Mouse (Mus musculus) embryonic facial prominence, embryonic 15.5 days (tissue): ENCODE data around the gene 2310009B15Rik. TPM values are rescaled to one million over a fixed set of nuclear protein-coding genes. Genes with fewer than 3 reads are reported as not detected.

ENCODE experiments used
- ATAC-seq: fragments of 200-750 bp; cut with Nextera tagmentation; 2 replicates; pipeline ENCODE4 v1.8.0; 2017; ENCODE audit warnings: low read depth, moderate TSS enrichment; ENCODE audit not compliant: insufficient number of reproducible peaks, low FRiP score, low TSS enrichment
- H3K27ac ChIP-seq: fragments of 300-500 bp; sonication (generic); replicated peaks from 2 replicates; pipeline ENCODE4 v1.5.1; 2015; ENCODE audit warnings: mild to moderate bottlenecking, inconsistent platforms
- H3K27me3 ChIP-seq: fragments of 300-500 bp; sonication (generic); 2 replicates; pipeline ENCODE4 v1.6.1; 2015; ENCODE audit warnings: inconsistent platforms
- H3K36me3 ChIP-seq: fragments of 300-500 bp; sonication (generic); 2 replicates; pipeline ENCODE4 v1.6.1; 2015; ENCODE audit warnings: mild to moderate bottlenecking, inconsistent platforms
- H3K4me1 ChIP-seq: fragments of 300-500 bp; sonication (generic); 2 replicates; pipeline ENCODE4 v1.6.1; 2015; ENCODE audit warnings: inconsistent platforms
- H3K4me2 ChIP-seq: fragments of 300-500 bp; sonication (generic); replicated peaks from 2 replicates; pipeline ENCODE4 v1.6.1; 2015; ENCODE audit warnings: mild to moderate bottlenecking, inconsistent platforms
- H3K4me3 ChIP-seq: fragments of 300-500 bp; sonication (generic); replicated peaks from 2 replicates; pipeline ENCODE4 v1.5.1; 2015; ENCODE audit warnings: mild to moderate bottlenecking, inconsistent platforms
- H3K9ac ChIP-seq: fragments of 300-500 bp; sonication (generic); 2 replicates; pipeline ENCODE4 v1.6.1; 2015; ENCODE audit warnings: inconsistent platforms
- H3K9me3 ChIP-seq: fragments of 300-500 bp; sonication (generic); replicated peaks from 2 replicates; pipeline ENCODE4 v1.6.1; 2016; ENCODE audit warnings: inconsistent platforms
- WGBS: fragments of 180-500 bp; shearing (Covaris S2); methylation state at CpG from one replicate; pipeline ENCODE4 v1.1.7; 2015; 5-methylcytosine and 5-hydroxymethylcytosine counted together
- polyA plus RNA-seq: library from polyadenylated mRNA; unstranded; fragments of >200 nt; fragmentation: Nextera tagmentation; extraction: Ambion mirVana; gene quantifications from 2 replicates; pipeline ENCODE4 v1.2.1, GENCODE M21; 2015

2310009B15Rik gene
- polyA plus RNA-seq, 1 experiment from 2014 or later, result 32.8 TPM

DNA sequence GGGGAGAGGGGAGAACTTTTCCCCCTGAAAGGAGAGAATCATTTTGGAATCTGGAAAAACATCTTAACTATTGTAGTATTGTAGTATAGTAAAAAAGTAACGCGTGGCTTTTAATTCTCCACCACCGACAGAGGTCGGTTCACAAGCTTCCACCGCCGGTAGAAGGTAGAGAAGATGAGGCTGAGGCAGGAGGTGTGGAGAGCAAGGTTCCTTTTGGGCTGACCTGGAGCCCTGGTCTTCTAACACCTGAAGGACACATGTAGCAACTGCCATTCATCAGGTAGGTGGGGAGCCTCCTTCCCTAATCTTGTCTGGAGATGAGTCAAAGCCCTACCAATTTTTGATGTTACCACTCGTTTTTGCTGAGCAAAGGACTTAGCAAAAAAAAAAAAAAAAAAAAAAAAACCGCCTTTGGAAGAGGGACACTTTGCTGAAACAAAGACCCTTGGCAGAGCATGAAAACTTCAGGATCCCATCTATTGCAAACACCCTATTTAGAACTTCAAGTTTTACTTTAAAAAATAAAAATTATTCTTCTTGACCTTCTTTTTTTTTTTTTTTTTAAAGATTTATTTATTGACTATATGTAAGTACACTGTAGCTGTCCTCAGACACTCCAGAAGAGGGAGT lies 7.0 kb downstream of the 2310009B15Rik start:
- WGBS, result 9% methylated on average over 8 of the region's 8 CpGs
- H3K9me3 ChIP-seq, result no peaks in the 10 kb centered on the region
- no peak overlapping the region for H3K4me2 ChIP-seq
- no peaks in the 10 kb centered on the region for H3K36me3 ChIP-seq
- ATAC-seq, result no peak
- peaks cover 21% of the 10 kb centered on the region for H3K4me1 ChIP-seq
- H3K27ac ChIP-seq, result no peak overlapping the region
- no peak overlapping the region for H3K9ac ChIP-seq
- no peak overlapping the region for H3K4me3 ChIP-seq
- H3K27me3 ChIP-seq, result peaks cover 55% of the 10 kb centered on the region

DNA sequence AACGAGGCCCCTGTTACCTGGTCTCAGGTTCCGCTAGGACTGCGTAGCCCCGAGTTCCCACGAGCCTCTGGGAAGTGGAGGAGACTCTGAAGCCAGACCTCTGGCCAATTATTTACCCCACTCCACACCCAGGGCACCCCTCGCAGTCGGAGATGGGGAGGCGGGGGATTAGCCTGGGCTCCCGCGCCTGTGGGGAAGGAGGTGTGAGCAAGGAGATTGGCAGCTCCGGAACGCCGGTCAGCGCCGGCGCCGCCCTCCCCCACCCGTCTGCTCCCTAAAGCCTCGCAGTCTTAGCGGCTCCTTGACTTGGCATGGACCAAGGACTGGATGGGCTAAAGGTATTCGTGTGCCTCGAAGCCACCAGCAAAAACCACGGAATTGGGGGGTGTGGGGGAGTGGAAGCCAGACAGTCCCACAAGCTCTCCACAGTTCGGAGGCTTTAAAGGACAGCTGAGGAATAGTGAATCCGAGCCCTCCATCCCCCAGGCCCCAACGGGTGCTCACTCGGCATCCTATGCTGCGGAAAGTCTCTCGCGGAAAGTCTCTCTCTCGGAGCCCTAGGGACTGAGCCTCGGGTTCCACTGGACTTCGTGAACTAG lies 8.0 kb downstream of the 2310009B15Rik start, which contains the start of gene Lhx9:
Gene Lhx9, minus strand, starts transcription at position 67 of the 599 bp plus-strand sequence.
- no peaks in the 10 kb centered on the region for H3K9me3 ChIP-seq
- H3K4me2 ChIP-seq, result peak within 1 kb of the TSS; percentile 51
- H3K27me3 ChIP-seq, result peaks cover 65% of the 10 kb centered on the region
- peaks cover 27% of the 10 kb centered on the region for H3K4me1 ChIP-seq
- H3K9ac ChIP-seq, result no peak within 1 kb of the TSS
- under 1% methylated on average over 33 of the region's 33 CpGs for WGBS
- H3K27ac ChIP-seq, result no peak within 1 kb of the TSS
- no peaks in the 10 kb centered on the region for H3K36me3 ChIP-seq
- H3K4me3 ChIP-seq, result peak within 1 kb of the TSS; percentile 32
- ATAC-seq, result peak; percentile 52

DNA sequence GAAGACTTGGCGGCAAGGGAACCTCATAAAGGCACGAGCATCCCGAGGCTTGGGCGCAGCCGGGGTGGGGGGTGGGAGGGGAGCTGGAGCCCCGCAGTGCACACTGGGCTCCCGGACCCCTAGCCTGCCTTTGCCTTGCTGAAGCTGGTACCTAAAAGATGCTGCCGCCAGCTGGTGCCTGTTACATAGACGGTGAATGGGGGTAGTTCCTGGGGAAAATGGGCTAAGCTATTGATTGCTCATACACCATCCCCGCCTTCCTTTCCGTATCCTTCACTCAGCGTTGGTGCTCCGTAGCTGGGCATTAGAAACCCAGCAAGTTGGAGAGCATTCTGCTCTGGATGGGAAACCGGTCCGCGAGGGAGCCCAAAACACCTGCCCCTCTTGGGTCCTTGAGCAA lies 8.6 kb downstream of the 2310009B15Rik start:
- Histone ChIP-seq H3K27ac (no peak overlapping the region), H3K4me1 (peaks cover 33% of the 10 kb centered on the region), H3K36me3 (no peaks in the 10 kb centered on the region), H3K9me3 (no peaks in the 10 kb centered on the region), H3K4me2 (peak overlapping the region; percentile 51), H3K4me3 (peak overlapping the region; percentile 32), H3K9ac (no peak overlapping the region), H3K27me3 (peaks cover 71% of the 10 kb centered on the region)
- WGBS, result under 1% methylated on average over 16 of the region's 16 CpGs
- ATAC-seq, result no peak

DNA sequence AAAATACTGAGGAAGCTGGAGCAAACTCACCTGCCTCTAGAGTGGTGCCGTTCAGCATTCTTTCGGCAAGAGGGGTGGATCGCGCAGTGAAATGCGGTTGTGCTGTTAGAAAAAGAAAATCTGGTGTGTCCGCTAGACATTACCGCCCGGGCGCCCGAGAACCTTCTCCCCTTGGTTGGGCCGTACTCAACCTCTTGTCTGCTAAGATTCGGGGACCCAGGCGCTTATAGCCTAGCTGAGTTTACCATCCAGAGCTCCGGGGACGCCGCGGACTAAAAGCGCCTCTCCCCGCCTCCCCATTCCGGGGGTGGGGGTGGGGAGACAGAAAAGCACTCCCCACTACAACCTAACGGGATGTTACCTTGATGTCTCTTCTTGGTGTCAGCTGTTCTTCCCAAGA lies 9.5 kb downstream of the 2310009B15Rik start:
- H3K27me3 ChIP-seq, result peaks cover 73% of the 10 kb centered on the region
- H3K9ac ChIP-seq, result no peak overlapping the region
- no peak for ATAC-seq
- under 1% methylated on average over 21 of the region's 21 CpGs for WGBS
- no peak overlapping the region; the same call in 1 of the 2 replicates for H3K4me3 ChIP-seq
- peak overlapping the region; percentile 29 for H3K4me2 ChIP-seq
- H3K27ac ChIP-seq, result no peak overlapping the region
- no peaks in the 10 kb centered on the region for H3K9me3 ChIP-seq
- peaks cover 38% of the 10 kb centered on the region for H3K4me1 ChIP-seq
- no peaks in the 10 kb centered on the region for H3K36me3 ChIP-seq

DNA sequence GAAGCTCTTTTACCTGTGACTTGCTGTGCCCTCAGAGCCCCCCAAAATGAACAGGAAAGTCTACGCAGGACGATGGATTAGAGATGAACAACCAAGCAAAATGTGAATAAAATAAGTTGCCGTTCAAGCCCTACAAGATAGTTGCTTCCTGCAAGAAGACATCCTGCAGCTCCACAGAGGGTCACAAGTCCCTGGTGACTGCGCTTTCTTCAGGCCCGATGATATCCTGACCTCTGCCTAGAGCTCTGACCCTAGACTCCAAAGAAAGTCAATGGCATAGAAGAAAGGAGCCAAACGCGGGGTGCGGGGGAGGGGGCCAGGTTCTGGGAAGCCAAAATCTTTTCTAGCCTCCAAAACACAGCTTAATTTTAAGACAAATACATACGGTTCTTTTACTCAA lies 10.1 kb downstream of the 2310009B15Rik start:
- Histone ChIP-seq H3K9me3 (no peaks in the 10 kb centered on the region), H3K4me2 (no peak overlapping the region), H3K36me3 (no peaks in the 10 kb centered on the region), H3K4me3 (no peak overlapping the region), H3K4me1 (peaks cover 42% of the 10 kb centered on the region), H3K27ac (no peak overlapping the region), H3K9ac (no peak overlapping the region), H3K27me3 (peaks cover 75% of the 10 kb centered on the region)
- ATAC-seq, result no peak
- 7% methylated on average over 9 of the region's 9 CpGs for WGBS

DNA sequence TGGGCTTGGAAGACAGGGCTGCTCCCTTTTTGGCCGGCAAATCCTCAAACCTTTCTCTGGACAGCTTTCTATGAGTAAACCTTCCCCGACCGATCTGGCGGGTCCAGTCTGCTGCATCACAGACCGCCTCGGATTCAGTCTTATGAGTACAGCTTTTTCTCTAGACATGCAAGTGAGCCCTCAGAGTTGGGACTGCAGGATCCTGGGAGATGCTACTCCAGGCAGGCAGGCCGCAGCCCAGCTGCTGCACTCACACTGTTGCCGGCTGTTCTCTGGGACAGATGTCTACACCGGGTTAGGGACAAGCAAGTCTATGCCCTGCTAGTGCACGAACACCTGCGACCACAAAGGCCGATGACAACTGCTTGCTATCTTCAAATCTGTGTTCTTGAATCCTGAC lies 10.5 kb downstream of the 2310009B15Rik start:
- ATAC-seq, result no peak
- peaks cover 46% of the 10 kb centered on the region for H3K4me1 ChIP-seq
- peaks cover 79% of the 10 kb centered on the region for H3K27me3 ChIP-seq
- no peak overlapping the region for H3K9ac ChIP-seq
- H3K27ac ChIP-seq, result no peak overlapping the region
- H3K9me3 ChIP-seq, result no peaks in the 10 kb centered on the region
- H3K4me3 ChIP-seq, result no peak overlapping the region
- WGBS, result 11% methylated on average over 12 of the region's 12 CpGs
- H3K36me3 ChIP-seq, result no peaks in the 10 kb centered on the region
- H3K4me2 ChIP-seq, result no peak overlapping the region

DNA sequence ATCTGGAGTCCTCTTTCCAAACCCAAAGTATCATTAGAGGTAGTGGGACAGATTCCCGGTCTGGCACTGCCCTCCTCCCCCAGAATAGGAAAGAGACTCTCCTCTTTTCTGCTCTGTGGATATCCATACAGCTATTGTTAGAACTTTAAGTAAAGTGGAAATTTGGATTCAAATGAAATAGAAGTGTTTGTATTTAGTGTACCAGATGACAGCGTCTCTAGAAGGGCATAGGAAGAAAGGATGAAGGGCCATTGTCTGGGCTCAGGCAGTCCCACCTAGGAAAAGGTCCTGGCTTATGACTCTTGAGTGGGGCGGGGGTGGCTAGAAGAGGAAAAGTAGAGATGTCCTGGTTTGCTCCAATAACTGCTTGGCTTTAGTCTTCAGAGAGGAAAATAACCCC lies 11.2 kb downstream of the 2310009B15Rik start:
- Histone ChIP-seq H3K4me1 (peaks cover 46% of the 10 kb centered on the region), H3K4me3 (no peak overlapping the region), H3K27ac (no peak overlapping the region), H3K4me2 (no peak overlapping the region), H3K9me3 (no peaks in the 10 kb centered on the region), H3K9ac (no peak overlapping the region), H3K27me3 (peaks cover 79% of the 10 kb centered on the region), H3K36me3 (no peaks in the 10 kb centered on the region)
- WGBS, result 17% methylated on average over 3 of the region's 3 CpGs
- no peak for ATAC-seq

DNA sequence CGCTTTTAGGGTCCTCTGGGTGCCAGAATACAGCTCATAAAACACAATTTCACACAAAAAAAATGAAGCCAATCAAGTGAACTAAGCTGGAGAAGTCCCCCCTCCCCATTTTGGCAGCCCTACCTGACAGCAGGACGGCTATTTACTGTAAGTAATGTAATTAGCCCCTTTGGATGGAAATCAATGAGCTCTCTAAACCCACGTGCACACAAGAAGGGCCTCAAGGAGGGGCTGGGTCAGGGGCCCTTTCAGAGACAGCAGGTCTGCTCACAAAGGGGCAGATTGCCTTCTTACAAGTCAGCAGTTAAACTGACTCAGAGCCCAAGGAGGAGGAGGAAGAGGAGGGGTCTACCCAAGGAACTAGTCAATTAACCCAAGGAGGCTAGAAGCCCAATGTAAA lies 12.5 kb downstream of the 2310009B15Rik start:
- no peak overlapping the region for H3K9ac ChIP-seq
- H3K4me2 ChIP-seq, result no peak overlapping the region
- 13% methylated on average over 3 of the region's 3 CpGs for WGBS

DNA sequence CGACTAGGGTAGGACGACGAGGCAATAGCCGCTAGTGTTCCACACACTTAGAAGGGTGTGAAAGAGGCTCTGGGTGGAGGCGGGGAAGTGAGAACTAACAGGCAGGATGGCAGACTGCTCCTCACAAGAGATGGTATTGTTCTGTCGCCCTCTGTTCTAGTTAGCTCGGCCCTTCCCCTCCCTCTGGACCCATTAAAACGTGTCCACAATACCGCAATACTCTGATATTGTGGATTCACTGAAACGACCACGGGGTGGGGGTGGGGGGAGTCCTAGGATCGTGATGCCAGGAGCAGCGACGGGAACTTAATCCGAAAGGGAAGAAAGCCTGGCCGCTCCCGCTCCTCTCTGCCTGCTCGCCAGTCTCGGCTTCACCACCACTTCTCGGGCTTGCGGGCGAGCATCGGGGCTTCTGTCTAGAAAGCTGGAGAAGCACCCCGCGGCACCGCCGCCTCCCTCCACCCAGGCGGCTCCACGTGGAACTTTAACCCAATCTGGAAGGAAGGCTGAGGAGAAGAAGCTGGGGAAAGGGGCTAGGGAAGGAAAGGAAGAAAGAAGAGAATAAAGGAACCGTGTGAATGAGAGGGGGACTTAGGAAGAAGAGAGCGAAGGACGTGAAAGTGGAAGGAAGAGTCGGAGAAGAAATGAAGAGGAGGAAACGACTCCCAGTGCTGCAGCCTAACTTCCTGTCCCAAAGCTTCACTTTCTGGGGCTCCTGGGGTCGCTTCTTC lies 13.1 kb downstream of the 2310009B15Rik start:
- WGBS, result under 1% methylated on average over 35 of the region's 35 CpGs
- H3K36me3 ChIP-seq, result no peaks in the 10 kb centered on the region
- H3K27me3 ChIP-seq, result peaks cover 80% of the 10 kb centered on the region
- no peak overlapping the region for H3K9ac ChIP-seq
- no peak overlapping the region for H3K27ac ChIP-seq
- peaks cover 41% of the 10 kb centered on the region for H3K4me1 ChIP-seq
- H3K4me2 ChIP-seq, result peak overlapping the region; percentile 56
- no peaks in the 10 kb centered on the region for H3K9me3 ChIP-seq
- peak overlapping the region; percentile 36 for H3K4me3 ChIP-seq
- no peak for ATAC-seq

More for the DNA sequence above, 12.5 kb downstream of the 2310009B15Rik start:
- H3K27ac ChIP-seq, result no peak overlapping the region
- no peaks in the 10 kb centered on the region for H3K9me3 ChIP-seq
- peaks cover 80% of the 10 kb centered on the region for H3K27me3 ChIP-seq
- H3K4me1 ChIP-seq, result peaks cover 46% of the 10 kb centered on the region
- ATAC-seq, result no peak
- H3K36me3 ChIP-seq, result no peaks in the 10 kb centered on the region
- H3K4me3 ChIP-seq, result peak overlapping the region; percentile 36; the same call in 1 of the 2 replicates

DNA sequence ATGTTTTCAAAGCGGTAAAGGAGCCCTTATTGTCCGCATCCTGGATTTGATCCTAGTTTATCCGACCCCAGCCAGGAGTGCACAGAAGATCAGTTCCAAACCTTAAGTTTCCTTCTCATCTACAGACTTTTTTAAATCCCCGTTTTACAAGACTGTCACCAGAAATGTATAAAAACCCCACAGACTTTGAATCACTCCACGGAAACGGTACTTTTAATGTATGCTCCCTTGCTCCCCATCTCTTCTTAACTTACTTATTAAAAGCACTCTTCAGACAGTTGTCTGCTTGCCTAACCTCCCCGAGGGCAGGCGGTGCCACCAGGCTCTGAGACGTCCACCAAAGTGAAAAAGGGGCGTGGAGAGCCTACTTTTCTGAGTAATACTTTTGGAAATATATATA lies 13.9 kb downstream of the 2310009B15Rik start:
- no peak overlapping the region for H3K9ac ChIP-seq
- no peaks in the 10 kb centered on the region for H3K9me3 ChIP-seq
- ATAC-seq, result no peak
- H3K4me3 ChIP-seq, result no peak overlapping the region
- no peak overlapping the region for H3K27ac ChIP-seq
- peaks cover 39% of the 10 kb centered on the region for H3K4me1 ChIP-seq
- 2% methylated on average over 10 of the region's 10 CpGs for WGBS
- H3K27me3 ChIP-seq, result peaks cover 80% of the 10 kb centered on the region
- peak overlapping the region; percentile 51; the same call in 1 of the 2 replicates for H3K4me2 ChIP-seq
- H3K36me3 ChIP-seq, result no peaks in the 10 kb centered on the region

DNA sequence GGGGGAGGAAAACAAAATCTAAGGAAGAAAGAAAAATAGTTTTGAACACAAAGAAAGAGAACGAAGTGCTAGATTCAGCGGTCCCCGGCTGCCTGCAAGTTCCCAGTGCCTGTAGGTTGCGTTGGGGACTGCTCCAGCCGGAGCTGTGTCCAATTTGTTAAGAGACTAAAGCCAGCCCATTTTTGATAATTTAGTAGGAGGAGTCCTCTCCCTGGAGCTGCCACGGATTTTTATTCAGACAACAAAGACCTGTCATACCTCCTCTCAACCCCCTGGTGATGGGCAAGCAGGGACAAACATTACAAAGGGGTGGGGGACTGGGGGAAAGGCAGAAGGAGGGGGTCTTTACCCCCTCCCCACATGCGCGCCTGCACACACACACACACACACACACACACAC lies 14.3 kb downstream of the 2310009B15Rik start:
- Histone ChIP-seq H3K9me3 (no peaks in the 10 kb centered on the region), H3K36me3 (no peaks in the 10 kb centered on the region), H3K27me3 (peaks cover 82% of the 10 kb centered on the region), H3K27ac (no peak overlapping the region), H3K4me2 (peak overlapping the region; percentile 51), H3K4me1 (peaks cover 37% of the 10 kb centered on the region), H3K9ac (no peak overlapping the region), H3K4me3 (peak overlapping the region; percentile 34)
- WGBS, result under 1% methylated on average over 8 of the region's 8 CpGs
- no peak for ATAC-seq
